Mouse (Mus musculus) adrenal gland, adult 18-20 months (tissue): ENCODE results near the gene Pard3b. TPM values are rescaled to one million over a fixed set of nuclear protein-coding genes. Genes with fewer than 3 reads are reported as not detected.
A peak's percentile ranks its signal among the peaks of the same experiment; 100 is the strongest.

Source experiments
- DNase-seq, 2 experiments: peaks; one replicate each; pipeline ENCODE4 v3.0.0; 2021 to 2022; ENCODE audit warnings: low spot score in 2 of 2
- total RNA-seq, 2 experiments: library from RNA; stranded (reverse); gene quantifications; 1 replicate in 1 of 2; 2 replicates in 1 of 2; pipeline ENCODE4 v1.2.3; 2021

Gene Pard3b
- total RNA-seq, 2 experiments from 2014 or later, result 10.0 to 14.3 TPM

DNA sequence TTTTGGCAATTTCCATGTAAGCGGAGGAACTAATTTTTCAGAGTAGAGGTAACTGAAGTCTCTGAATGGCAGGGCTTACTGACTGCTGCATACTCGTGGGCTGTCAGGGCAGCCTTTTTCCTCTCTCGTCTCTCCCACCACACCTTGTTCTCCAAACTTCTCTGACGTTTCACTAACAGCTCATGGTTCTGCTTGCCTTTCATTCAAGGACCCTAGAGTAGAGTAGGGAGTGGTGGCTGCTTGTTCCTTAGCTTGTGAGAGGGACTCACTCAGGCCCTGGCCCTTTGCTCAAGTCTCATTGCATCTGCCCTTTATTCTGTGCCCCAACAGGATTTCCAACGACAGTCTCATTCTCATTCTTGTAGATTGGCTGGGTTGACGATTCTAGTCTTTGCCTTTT, 432.0 kb downstream of the Pard3b start:
- DNase-seq, result no peak

DNA sequence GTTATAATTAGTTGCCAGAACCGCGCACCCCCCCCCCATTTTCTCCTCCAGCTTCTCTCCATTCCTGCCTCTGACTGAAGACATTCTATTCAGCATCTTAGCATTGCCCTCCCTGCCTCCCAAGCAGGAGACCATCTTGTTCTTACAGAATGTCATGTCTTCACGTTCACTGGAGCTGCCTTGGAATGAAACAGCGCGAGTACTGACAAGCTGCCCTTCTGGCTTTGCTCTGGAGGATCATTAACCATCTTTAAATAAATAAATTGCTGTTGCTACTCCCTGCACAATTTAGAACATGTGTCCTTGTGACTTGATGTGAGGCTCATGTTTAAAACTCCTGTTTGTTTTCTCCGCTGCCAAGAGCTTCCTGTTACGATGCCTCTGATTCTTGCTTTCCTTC, 432.5 kb downstream of the Pard3b start:
- no peak for DNase-seq

GRCm38 (mm10) chr1:62076171-62076570, 437.5 kb downstream of the Pard3b start:
- DNase-seq, result no peak

- DNase-seq, result no peak
Observed at GRCm38 (mm10) chr1:62081129-62081528, 442.5 kb downstream of the Pard3b start.

GRCm38 (mm10) chr1:62085995-62086394, 447.4 kb downstream of the Pard3b start:
- no peak for DNase-seq

- DNase-seq, result no peak
Observed at GRCm38 (mm10) chr1:62087464-62087863, 448.8 kb downstream of the Pard3b start.

- DNase-seq, result no peak
Observed at GRCm38 (mm10) chr1:62094885-62095284, 456.3 kb downstream of the Pard3b start.

DNA sequence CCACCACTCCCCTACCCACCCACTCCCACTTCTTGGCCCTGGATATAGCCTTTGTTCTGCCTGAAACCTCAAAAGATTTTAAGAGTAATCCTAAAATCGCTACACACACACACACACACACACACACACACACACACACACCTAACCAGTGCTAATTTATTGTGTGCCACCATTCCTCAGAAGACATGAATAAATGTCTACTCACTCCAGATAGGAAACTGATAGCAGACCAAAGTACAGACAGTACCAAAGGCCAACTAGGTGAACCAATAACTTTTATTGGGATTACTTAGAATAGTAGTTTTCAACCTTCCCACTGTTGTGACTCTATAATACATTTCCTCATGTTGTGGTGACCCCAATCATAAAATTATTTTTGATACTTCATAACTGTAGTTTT, 483.8 kb downstream of the Pard3b start:
- DNase-seq, result no peak

DNA sequence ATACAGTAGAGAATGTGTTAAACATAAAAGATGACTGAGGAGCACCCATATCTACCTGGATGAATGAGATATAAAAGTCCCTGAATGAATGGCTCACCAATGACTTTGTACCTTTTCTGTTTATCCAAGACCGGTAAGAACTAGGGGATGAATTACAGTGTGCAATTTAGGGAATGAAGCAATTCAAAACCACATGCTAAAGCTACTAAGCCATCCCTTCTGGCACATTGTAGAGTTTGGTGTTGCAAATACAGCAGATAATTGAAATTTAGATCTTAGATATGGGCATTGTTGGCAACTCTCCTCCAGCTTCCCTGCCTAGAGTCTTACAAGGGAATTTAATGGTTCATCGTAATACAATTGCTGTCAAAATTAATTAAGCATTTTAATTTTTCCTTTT, 490.6 kb downstream of the Pard3b start:
- DNase-seq, result no peak

DNA sequence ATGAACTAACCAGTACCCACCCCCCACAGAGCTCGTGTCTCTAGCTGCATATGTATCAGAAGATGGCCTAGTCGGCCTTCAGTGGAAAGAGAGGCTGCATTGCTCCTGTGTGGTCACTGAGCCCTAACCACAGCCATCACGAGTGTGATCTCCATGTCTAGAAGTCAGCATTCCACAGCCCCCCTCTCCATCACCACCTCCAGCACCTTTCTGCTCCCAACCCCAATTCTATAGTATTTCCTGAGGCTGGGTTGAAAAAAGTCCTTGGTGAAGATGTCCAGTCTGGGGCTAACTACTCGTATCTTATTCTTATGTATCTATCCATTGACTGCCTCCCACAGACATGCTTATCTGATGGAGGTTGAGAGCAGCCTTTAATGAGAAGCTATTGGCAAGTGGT, 509.5 kb downstream of the Pard3b start:
- DNase-seq, result no peak

- no peak for DNase-seq
Observed at GRCm38 (mm10) chr1:62148786-62149185, 510.2 kb downstream of the Pard3b start.

GRCm38 (mm10) chr1:62155970-62156369, 517.3 kb downstream of the Pard3b start:
- DNase-seq, result no peak

DNA sequence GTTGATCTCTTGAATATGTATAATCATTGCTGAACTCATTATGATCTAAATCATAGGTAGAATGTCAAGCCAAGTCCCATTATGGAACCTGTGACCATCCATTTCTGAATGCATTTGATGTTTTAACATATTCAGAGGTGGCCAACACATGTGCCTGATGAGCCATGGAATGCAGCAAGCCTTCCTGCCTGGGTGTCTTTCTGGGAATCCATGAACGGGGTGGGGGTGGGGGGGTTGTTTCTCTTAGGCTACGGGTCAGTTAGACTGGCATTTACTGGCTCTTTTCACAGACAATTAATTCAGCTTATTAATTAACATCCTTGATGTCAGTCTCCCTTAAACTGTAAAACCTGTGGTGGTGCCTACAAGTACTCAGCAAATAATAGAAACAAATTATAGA, 521.0 kb downstream of the Pard3b start:
- DNase-seq, result no peak

DNA sequence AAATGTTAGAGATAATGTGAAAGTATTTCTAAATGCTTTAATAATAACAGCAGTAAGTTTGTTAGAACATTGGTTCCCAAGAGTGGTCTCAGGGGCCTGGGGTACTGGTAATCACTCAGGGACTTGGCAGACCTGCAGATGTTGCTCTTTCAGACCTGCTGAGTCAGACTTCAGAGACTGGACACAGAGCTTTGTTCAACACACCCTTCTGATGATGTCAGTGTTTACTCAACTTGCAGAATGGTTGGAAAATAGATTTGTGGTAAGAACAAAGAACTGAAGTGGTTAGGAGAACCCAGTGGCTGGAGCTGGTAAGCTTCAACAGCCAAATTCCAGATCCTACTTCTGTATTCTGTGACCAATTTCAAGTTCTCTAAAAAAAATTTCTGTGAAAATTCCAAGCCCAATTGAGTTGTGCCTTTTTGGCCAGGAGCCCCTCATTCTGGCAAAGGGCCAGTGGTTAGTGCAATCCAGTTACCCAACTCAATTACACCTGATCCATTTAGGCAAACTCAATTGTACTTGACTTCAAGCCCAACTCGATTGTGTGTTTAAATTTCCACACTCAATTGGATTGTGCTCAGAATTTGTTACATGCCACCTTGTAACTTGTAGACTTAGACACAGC, 536.5 kb downstream of the Pard3b start:
- DNase-seq, result peak in 1 of 2 experiments; percentile 26

DNA sequence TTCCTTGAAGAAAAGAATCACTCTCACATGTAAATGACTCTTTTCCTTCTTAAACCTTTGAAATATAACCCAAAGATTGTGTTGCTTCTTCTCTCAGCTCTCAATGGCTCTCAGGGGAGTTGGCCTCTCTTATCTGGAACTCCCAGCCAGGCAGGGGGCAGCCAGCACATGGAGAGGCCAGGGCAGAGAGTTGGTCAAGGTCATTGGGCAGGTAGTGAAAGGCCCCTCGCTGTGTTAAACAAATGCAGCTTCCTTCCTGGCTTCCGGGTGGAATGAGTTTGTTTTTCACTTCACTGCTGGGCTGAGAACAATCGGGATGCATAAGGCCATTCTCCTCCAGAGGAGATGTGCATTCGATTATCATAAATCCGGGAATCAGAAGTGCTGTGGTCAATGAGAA, 543.0 kb downstream of the Pard3b start:
- DNase-seq, result no peak

DNA sequence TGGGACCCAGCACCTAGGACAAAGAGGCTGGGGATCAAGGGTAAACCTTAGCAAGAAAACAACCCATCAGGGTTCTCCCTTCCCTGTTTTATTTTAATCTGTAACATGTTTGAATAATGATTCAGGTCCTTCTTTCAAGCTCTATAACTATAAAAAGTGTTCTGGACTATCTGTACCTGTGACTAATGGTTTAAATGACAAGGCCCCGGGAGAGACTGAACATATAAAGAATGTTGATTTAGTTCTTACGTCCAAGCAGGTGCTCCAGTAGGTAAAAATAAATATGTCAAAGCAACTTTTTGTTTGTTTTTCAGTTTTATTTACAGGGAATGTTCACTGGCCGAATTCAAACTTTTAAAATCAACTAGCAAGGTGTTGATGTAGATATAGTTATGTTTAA, 544.0 kb downstream of the Pard3b start:
- no peak for DNase-seq

GRCm38 (mm10) chr1:62190786-62191185, 552.2 kb downstream of the Pard3b start:
- DNase-seq, result no peak

DNA sequence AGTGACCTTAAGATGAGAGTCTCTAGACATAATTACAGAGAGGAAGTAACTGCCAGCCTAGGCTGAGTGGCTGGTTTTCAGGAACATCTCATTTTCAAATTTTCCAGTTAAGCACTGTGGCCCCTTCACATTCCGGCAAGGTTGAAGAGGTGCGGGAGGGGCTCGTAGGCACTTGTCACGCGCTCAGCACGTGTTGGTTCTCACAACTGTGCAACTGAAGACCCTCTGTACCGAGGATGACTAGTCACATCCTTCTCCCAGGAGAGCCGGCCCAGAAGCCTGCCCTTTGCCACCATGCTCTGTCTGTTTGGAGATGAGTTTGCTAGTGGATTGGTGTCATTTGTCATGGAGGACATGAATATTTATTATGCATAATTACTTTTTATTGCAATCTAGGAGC, 558.9 kb downstream of the Pard3b start:
- DNase-seq, result no peak

- no peak for DNase-seq
Observed at GRCm38 (mm10) chr1:62200919-62201318, 562.3 kb downstream of the Pard3b start.

GRCm38 (mm10) chr1:62201686-62202257, 563.1 kb downstream of the Pard3b start:
- no peak for DNase-seq

GRCm38 (mm10) chr1:62213285-62213684, 574.7 kb downstream of the Pard3b start:
- no peak for DNase-seq

- no peak for DNase-seq
Observed at GRCm38 (mm10) chr1:62215842-62216241, 577.2 kb downstream of the Pard3b start.

DNA sequence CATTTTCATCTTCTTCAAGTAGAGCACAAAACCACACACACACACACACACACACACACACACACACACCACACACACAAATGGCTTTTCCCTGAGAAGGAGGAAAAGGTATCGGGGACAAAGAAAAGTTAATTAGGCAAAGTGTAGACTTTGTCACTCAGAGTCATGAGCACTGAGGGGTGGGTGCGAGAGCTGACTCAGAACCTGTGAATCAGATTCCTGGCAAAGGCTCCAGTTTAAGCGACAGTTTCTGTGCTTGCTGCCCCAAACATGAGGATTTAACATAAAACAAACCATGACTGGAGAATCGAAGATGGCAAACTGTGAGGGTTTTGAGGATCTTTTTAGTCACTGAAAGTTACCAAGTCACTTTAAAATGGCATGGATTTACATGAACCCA, 577.9 kb downstream of the Pard3b start:
- DNase-seq, result no peak
